Mouse (Mus musculus): Measurements from ENCODE around the gene Sufu. TPM values are rescaled to one million over a fixed set of nuclear protein-coding genes. Genes with fewer than 3 reads are reported as not detected.

The Sufu gene
- polyA plus RNA-seq, 1 experiment from 2014 or later = 19.8 TPM

DNA sequence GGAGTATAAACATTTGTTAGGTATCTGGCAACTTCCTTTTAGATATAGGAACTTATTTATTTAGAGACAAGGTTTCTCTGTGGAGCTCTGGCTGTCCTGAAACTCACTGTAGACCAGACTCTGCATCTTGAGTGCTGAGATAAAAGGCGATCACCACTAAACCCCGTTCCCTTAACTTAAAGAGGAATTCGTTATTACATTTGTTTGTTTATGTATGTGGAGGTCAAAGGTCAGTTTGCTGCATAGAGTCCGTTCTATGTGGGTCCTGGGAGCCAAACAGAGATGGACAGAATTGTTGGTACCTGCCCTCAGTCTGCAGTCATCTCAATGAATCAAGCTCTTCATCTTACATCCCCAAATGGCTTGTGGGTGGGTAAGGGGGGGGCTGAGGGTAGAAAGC, 20.8 kb upstream of the Sufu start:
- Histone ChIP-seq H3K36me3 (ENCODE audit: control insufficient read depth, insufficient read depth, low read length) (peaks cover 25% of the 10 kb centered on the region), H3K27me3 (replicated peaks; ENCODE audit: control insufficient read depth, insufficient read depth, low read length) (no peaks in the 10 kb centered on the region), H3K27ac (ENCODE audit: low read depth, low read length) (no peak overlapping the region; the same call in 1 of the 2 replicates), H3K4me2 (ENCODE audit: low read length) (no peak overlapping the region), H3K4me1 (ENCODE audit: control insufficient read depth, insufficient read depth, low read depth, low read length) (no peaks in the 10 kb centered on the region; the same call in 1 of the 2 replicates), H3K9me3 (ENCODE audit: control insufficient read depth, low read length) (no peaks in the 10 kb centered on the region), H3K4me3 (ENCODE audit: low read length) (no peak overlapping the region), H3K9ac (ENCODE audit: low read depth, low read length) (no peak overlapping the region)
- 71% methylated on average over 4 of the region's 4 CpGs for WGBS
- ATAC-seq = no peak

DNA sequence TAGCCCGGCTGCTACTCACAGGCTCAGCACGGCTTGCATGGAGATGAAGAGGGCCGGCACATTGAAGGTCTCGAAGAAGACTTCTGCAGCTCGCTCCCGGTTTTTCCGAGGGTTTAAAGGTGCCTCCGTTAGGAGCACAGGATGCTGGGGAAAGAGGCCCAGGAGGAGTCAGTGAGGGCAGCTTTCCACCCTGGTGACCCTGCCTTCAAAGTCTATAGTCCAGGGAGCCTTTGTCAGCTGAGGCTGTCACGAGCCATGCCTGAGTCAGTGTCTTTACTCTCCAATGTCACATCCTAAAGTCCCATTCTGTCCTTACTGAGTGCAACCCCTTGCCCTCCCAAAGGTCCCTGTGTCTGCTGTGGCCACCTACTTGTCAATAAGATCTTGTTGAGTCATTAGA, 14.4 kb upstream of the Sufu start:
- 89% methylated on average over 9 of the region's 9 CpGs for WGBS
- Histone ChIP-seq H3K9me3 (ENCODE audit: control insufficient read depth, low read length) (no peaks in the 10 kb centered on the region), H3K4me1 (ENCODE audit: control insufficient read depth, insufficient read depth, low read depth, low read length) (no peaks in the 10 kb centered on the region), H3K4me2 (ENCODE audit: low read length) (no peak overlapping the region), H3K4me3 (ENCODE audit: low read length) (no peak overlapping the region), H3K9ac (ENCODE audit: low read depth, low read length) (no peak overlapping the region), H3K27me3 (replicated peaks; ENCODE audit: control insufficient read depth, insufficient read depth, low read length) (no peaks in the 10 kb centered on the region), H3K36me3 (ENCODE audit: control insufficient read depth, insufficient read depth, low read length) (peaks cover 68% of the 10 kb centered on the region), H3K27ac (ENCODE audit: low read depth, low read length) (no peak overlapping the region)
- ATAC-seq = no peak

DNA sequence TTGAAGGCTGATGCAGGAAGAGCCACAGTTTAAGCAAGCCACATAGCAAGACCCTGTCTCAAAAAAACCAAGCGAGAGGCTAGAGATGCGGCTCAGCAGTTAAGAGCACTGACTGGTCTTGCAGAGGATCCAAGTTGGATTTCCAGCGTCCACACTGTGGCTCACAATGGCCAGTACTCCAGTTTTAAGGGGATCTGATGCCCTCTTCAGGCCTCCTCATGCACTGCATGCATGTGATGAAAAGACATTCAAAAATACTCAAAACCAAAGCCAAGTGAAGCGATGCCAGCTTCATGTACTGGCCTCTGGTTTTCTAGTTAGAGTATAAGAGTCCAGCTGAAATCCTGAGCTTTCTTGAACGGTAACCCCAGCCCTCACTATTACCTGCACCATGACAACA, 6.8 kb upstream of the Sufu start:
- Histone ChIP-seq H3K27me3 (replicated peaks; ENCODE audit: control insufficient read depth, insufficient read depth, low read length) (no peaks in the 10 kb centered on the region), H3K27ac (ENCODE audit: low read depth, low read length) (no peak overlapping the region), H3K4me3 (ENCODE audit: low read length) (no peak overlapping the region), H3K9ac (ENCODE audit: low read depth, low read length) (no peak overlapping the region), H3K36me3 (ENCODE audit: control insufficient read depth, insufficient read depth, low read length) (peaks cover 13% of the 10 kb centered on the region), H3K4me1 (ENCODE audit: control insufficient read depth, insufficient read depth, low read depth, low read length) (peaks cover 14% of the 10 kb centered on the region), H3K4me2 (ENCODE audit: low read length) (no peak overlapping the region), H3K9me3 (ENCODE audit: control insufficient read depth, low read length) (no peaks in the 10 kb centered on the region)
- ATAC-seq = no peak
- WGBS = 88% methylated on average over 5 of the region's 5 CpGs

DNA sequence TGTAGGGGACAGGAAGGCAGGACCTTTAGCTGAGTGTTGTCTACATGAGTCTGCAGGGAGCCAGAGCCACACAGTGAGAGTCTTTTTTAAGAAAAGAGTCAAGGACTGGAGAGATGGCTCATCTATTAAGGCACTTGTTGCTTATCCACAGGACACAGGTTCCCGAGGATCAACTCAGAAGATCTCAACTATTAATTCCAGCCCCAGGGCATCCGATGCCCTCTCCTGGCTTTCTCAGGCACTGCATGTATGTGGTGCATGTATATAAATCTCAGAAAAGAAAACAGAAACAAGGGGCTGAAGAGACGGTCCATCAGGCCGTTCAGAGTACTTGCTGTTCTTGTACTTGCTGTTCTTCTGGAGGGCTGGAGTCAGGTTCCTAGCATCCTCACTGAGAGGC, 4.7 kb upstream of the Sufu start:
- no peak overlapping the region for H3K9ac ChIP-seq (ENCODE audit: low read depth, low read length)
- no peak overlapping the region for H3K4me2 ChIP-seq (ENCODE audit: low read length)
- H3K27ac ChIP-seq (ENCODE audit: low read depth, low read length) = no peak overlapping the region
- H3K36me3 ChIP-seq (ENCODE audit: control insufficient read depth, insufficient read depth, low read length) = peaks cover 6% of the 10 kb centered on the region; the same call in 1 of the 2 replicates
- H3K4me1 ChIP-seq (ENCODE audit: control insufficient read depth, insufficient read depth, low read depth, low read length) = peaks cover 17% of the 10 kb centered on the region
- no peaks in the 10 kb centered on the region for H3K27me3 ChIP-seq (replicated peaks; ENCODE audit: control insufficient read depth, insufficient read depth, low read length)
- 40% methylated on average over 4 of the region's 4 CpGs for WGBS
- no peaks in the 10 kb centered on the region for H3K9me3 ChIP-seq (ENCODE audit: control insufficient read depth, low read length)
- H3K4me3 ChIP-seq (ENCODE audit: low read length) = no peak overlapping the region
- ATAC-seq = no peak

DNA sequence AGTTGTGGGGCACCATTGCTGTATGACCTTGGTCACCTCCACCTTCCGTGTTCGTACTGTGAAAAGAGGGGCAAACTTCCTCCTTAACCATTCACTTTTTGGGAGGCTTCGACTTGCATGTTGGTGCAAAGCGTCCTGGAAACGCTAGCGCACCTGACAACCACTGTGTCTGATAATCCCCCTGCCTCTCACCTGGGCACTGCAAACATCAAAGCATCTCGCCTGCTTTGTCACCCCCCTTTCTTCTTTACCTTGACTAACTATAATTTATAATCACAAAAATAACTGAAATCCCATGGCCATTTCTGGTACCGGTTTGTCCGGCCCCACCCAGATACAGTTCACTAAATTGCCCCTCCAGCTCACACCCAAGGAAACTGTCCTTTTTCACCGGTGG, 2.0 kb upstream of the Sufu start:
- peaks cover 35% of the 10 kb centered on the region for H3K4me1 ChIP-seq (ENCODE audit: control insufficient read depth, insufficient read depth, low read depth, low read length)
- peak overlapping the region; percentile 63 for H3K4me2 ChIP-seq (ENCODE audit: low read length)
- no peaks in the 10 kb centered on the region for H3K9me3 ChIP-seq (ENCODE audit: control insufficient read depth, low read length)
- 5% methylated on average over 10 of the region's 10 CpGs for WGBS
- H3K9ac ChIP-seq (ENCODE audit: low read depth, low read length) = peak overlapping the region; percentile 50
- ATAC-seq = no peak
- H3K27me3 ChIP-seq (replicated peaks; ENCODE audit: control insufficient read depth, insufficient read depth, low read length) = no peaks in the 10 kb centered on the region
- no peak overlapping the region for H3K27ac ChIP-seq (ENCODE audit: low read depth, low read length)
- peaks cover 3% of the 10 kb centered on the region; the same call in 1 of the 2 replicates for H3K36me3 ChIP-seq (ENCODE audit: control insufficient read depth, insufficient read depth, low read length)
- H3K4me3 ChIP-seq (ENCODE audit: low read length) = peak overlapping the region; percentile 86

DNA sequence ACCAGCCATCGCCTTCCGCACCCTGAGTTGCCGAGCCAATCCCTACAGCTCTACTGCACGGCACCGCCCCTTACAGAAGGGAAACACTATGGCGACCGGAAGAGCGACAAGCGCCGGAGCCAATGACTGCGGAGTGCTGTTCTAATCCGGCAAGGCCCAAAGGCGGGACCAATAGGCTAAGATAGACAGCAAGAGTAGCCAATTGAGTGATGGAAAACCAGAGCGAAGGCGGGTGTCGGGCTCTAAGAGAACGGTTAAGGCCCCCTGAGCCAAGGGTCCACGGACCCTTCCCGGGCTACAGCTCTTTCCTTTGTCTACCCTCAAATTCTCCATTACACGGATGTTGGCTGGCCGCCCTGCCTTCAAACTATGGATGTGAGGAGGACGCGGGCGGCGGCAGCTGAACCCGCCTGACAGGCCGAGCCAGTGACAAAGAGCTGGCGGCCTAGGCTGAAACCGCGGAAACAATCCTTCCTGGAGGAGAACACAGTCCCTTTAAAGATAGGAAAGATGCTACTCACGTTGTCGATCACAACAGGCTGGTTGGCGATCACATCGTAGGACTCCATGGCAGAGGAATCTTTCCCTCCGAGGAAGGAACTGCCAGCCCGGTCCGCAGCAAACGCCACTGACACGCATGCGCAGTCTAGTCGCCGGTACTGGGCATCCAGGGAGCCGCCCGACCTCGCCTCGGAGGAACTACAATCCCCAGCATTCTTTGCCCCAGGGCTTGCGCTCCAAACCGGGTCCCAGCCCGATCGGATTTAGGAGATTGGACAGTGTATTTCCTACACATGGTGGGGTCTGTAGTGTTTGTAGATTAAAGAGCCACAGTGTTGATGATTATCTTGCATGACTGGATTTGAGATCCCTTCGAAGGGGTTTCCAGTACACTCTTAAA, 1.3 kb upstream of the Sufu start, which contains the start of gene Actr1a:
Actr1a (minus strand) TSS at position 640 of the 901 bp plus-strand sequence.
- Histone ChIP-seq H3K4me2 (ENCODE audit: low read length) (peak within 1 kb of the TSS; percentile 63), H3K9me3 (ENCODE audit: control insufficient read depth, low read length) (no peaks in the 10 kb centered on the region), H3K36me3 (ENCODE audit: control insufficient read depth, insufficient read depth, low read length) (peaks cover 3% of the 10 kb centered on the region; the same call in 1 of the 2 replicates), H3K4me3 (ENCODE audit: low read length) (peak within 1 kb of the TSS; percentile 86), H3K9ac (ENCODE audit: low read depth, low read length) (peak within 1 kb of the TSS; percentile 89), H3K4me1 (ENCODE audit: control insufficient read depth, insufficient read depth, low read depth, low read length) (peaks cover 35% of the 10 kb centered on the region), H3K27me3 (replicated peaks; ENCODE audit: control insufficient read depth, insufficient read depth, low read length) (no peaks in the 10 kb centered on the region), H3K27ac (ENCODE audit: low read depth, low read length) (peak within 1 kb of the TSS; percentile 92)
- peak; percentile 95 for ATAC-seq
- 0% methylated on average over 49 of the region's 51 CpGs for WGBS

DNA sequence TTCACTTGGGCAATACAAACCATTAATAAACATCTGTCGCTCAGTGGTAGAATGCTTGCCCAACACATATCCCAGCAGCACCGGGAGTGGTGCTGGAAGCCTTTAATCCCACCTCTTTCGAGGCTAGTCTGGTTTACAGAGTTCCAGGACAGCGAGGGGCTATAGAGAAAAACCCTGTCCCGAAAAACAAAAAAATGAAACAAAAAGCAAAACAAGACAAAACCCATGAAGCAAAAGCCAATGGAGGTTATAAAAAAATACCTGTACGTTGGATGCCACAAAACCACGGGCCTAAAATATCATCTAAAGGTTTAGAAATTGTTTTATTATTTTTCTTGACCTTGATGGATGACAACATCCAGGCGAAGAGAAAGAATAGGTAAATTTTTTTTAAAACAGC, 587 bp upstream of the Sufu start:
- Histone ChIP-seq H3K4me2 (ENCODE audit: low read length) (peak overlapping the region; percentile 61), H3K27me3 (replicated peaks; ENCODE audit: control insufficient read depth, insufficient read depth, low read length) (no peaks in the 10 kb centered on the region), H3K4me3 (ENCODE audit: low read length) (peak overlapping the region; percentile 86), H3K4me1 (ENCODE audit: control insufficient read depth, insufficient read depth, low read depth, low read length) (peaks cover 35% of the 10 kb centered on the region), H3K27ac (ENCODE audit: low read depth, low read length) (peak overlapping the region; percentile 92), H3K9ac (ENCODE audit: low read depth, low read length) (no peak overlapping the region; the same call in 1 of the 2 replicates), H3K36me3 (ENCODE audit: control insufficient read depth, insufficient read depth, low read length) (peaks cover 4% of the 10 kb centered on the region), H3K9me3 (ENCODE audit: control insufficient read depth, low read length) (no peaks in the 10 kb centered on the region)
- no peak for ATAC-seq
- 13% methylated on average over 8 of the region's 8 CpGs for WGBS

DNA sequence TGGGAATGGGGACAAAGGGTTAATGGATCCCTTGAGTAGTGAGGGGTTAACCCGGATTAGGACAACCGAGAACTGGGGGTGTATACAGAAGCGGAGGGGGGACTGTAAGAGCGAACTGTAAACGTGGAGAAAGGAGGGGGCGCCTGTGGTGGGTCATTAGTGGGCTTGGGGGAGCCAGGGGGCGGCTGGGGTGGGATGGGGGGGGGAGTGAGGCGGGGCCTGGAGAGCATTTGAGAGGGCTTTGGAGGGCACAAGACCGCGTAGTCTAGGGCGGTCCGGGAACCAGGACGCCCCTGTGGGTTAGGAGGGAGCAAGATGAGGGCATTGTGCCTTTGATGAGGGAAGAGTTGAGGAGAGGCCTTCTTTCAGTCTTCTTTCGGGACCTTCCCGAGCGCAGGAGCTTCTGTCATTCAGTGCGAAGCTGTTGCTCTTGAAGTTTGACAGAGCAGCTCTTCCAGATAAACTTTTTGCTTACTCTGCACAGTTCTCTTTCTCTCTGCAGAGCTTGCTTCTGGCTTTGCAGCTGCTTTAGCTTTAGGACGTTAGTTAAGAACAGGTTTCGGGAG, 823 bp downstream of the Sufu start:
- Histone ChIP-seq H3K9me3 (ENCODE audit: control insufficient read depth, low read length) (no peaks in the 10 kb centered on the region), H3K27ac (ENCODE audit: low read depth, low read length) (peak overlapping the region; percentile 90), H3K4me1 (ENCODE audit: control insufficient read depth, insufficient read depth, low read depth, low read length) (peaks cover 35% of the 10 kb centered on the region), H3K9ac (ENCODE audit: low read depth, low read length) (peak overlapping the region; percentile 91), H3K27me3 (replicated peaks; ENCODE audit: control insufficient read depth, insufficient read depth, low read length) (no peaks in the 10 kb centered on the region), H3K4me2 (ENCODE audit: low read length) (peak overlapping the region; percentile 92), H3K36me3 (ENCODE audit: control insufficient read depth, insufficient read depth, low read length) (peaks cover 5% of the 10 kb centered on the region), H3K4me3 (ENCODE audit: low read length) (peak overlapping the region; percentile 93)
- no peak for ATAC-seq
- under 1% methylated on average over 18 of the region's 19 CpGs for WGBS

DNA sequence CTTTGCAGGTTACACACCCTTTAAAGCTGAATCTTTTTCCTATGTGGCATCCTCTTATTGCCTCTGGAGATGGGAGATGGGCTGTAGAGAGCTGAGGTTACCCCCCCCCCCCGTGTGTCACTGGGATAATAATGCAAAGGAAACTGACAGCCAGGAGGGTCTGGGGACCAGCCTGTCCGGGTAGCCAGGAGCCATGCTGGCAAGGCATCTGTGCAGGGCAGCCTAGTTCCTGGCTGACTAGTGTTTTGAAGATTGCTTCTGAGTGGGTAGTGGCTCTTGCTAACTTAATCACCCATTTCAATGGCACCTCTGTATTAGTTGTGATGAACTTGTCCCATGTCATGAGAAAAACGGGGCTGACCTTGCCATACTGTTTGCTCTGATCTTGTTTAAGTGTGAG, 1.7 kb downstream of the Sufu start:
- peak overlapping the region; percentile 92 for H3K4me2 ChIP-seq (ENCODE audit: low read length)
- peaks cover 5% of the 10 kb centered on the region for H3K36me3 ChIP-seq (ENCODE audit: control insufficient read depth, insufficient read depth, low read length)
- no peak overlapping the region for H3K27ac ChIP-seq (ENCODE audit: low read depth, low read length)
- H3K27me3 ChIP-seq (replicated peaks; ENCODE audit: control insufficient read depth, insufficient read depth, low read length) = no peaks in the 10 kb centered on the region
- no peak for ATAC-seq
- H3K9me3 ChIP-seq (ENCODE audit: control insufficient read depth, low read length) = no peaks in the 10 kb centered on the region
- 38% methylated on average over 3 of the region's 3 CpGs for WGBS
- peaks cover 33% of the 10 kb centered on the region for H3K4me1 ChIP-seq (ENCODE audit: control insufficient read depth, insufficient read depth, low read depth, low read length)
- H3K9ac ChIP-seq (ENCODE audit: low read depth, low read length) = peak overlapping the region; percentile 91
- H3K4me3 ChIP-seq (ENCODE audit: low read length) = peak overlapping the region; percentile 93

All from hindbrain, embryonic 16.5 days (tissue).